In genomic region chr14:49171867-49172581, GRCm38 (mm10) we compare ENCODE assay signal across 8 mouse cellular contexts. TPM values are rescaled to one million over a fixed set of nuclear protein-coding genes. Genes with fewer than 3 reads are reported as not detected.
DNase-seq lines count a peak whose midpoint lies in the region; ATAC-seq and TF ChIP-seq lines count a peak whose summit lies in the region.

Gene Naa30 (plus strand): TSS chr14:49172226.

- no peaks in the 10 kb centered on the region for H3K36me3 ChIP-seq in embryonic facial prominence, embryonic 15.5 days
- no peaks in the 10 kb centered on the region; the same call in 1 of the 2 replicates for H3K36me3 ChIP-seq in kidney, embryonic 14.5 days (ENCODE audit: control insufficient read depth, insufficient read depth, low read length)
- no peaks in the 10 kb centered on the region for H3K36me3 ChIP-seq in limb, embryonic 15.5 days

- no peaks in the 10 kb centered on the region for H3K27me3 ChIP-seq in embryonic facial prominence, embryonic 15.5 days
- no peaks in the 10 kb centered on the region for H3K27me3 ChIP-seq in kidney, embryonic 14.5 days (ENCODE audit: control insufficient read depth, insufficient read depth, low read length)
- H3K27me3 ChIP-seq in limb, embryonic 15.5 days: no peaks in the 10 kb centered on the region

- H3K9me3 ChIP-seq in embryonic facial prominence, embryonic 15.5 days (replicated peaks): no peaks in the 10 kb centered on the region
- H3K9me3 ChIP-seq in kidney, embryonic 14.5 days (ENCODE audit: control insufficient read depth, low read length): no peaks in the 10 kb centered on the region
- H3K9me3 ChIP-seq in limb, embryonic 15.5 days: no peaks in the 10 kb centered on the region

- peak within 1 kb of the TSS; percentile 81 for H3K9ac ChIP-seq in embryonic facial prominence, embryonic 15.5 days
- H3K9ac ChIP-seq in kidney, embryonic 14.5 days (ENCODE audit: low read depth, low read length): peak within 1 kb of the TSS; percentile 95
- H3K9ac ChIP-seq in limb, embryonic 15.5 days: peak within 1 kb of the TSS; percentile 91

- peak within 1 kb of the TSS; percentile 74 for H3K4me3 ChIP-seq in bone marrow, adult 2 months (replicated peaks; ENCODE audit: control insufficient read depth, low read depth, low read length)
- H3K4me3 ChIP-seq in embryonic facial prominence, embryonic 15.5 days (replicated peaks): peak within 1 kb of the TSS; percentile 72
- peak within 1 kb of the TSS; percentile 85 for H3K4me3 ChIP-seq in kidney, embryonic 14.5 days (ENCODE audit: low read length)
- peak within 1 kb of the TSS; percentile 95 for H3K4me3 ChIP-seq in limb, embryonic 15.5 days

- H3K27ac ChIP-seq in bone marrow, adult 2 months (ENCODE audit: control insufficient read depth, insufficient read depth, low read depth, low read length, poor library complexity): peak within 1 kb of the TSS; percentile 87
- H3K27ac ChIP-seq in embryonic facial prominence, embryonic 15.5 days (replicated peaks): peak within 1 kb of the TSS; percentile 72
- peak within 1 kb of the TSS; percentile 75 for H3K27ac ChIP-seq in kidney, embryonic 14.5 days (ENCODE audit: low read depth, low read length)
- peak within 1 kb of the TSS; percentile 80 for H3K27ac ChIP-seq in limb, embryonic 15.5 days

- WGBS in bone marrow, adult 2 months: 3% methylated on average over 66 of the region's 86 CpGs
- WGBS in embryonic facial prominence, embryonic 15.5 days: 0% methylated on average over 45 of the region's 86 CpGs
- WGBS in kidney, embryonic 14.5 days: under 1% methylated on average over 49 of the region's 86 CpGs
- under 1% methylated on average over 33 of the region's 86 CpGs for WGBS in limb, embryonic 15.5 days

- peak; percentile 97 for DNase-seq in 416B (ENCODE audit: low read depth)
- DNase-seq in heart, adult 9 months (ENCODE audit: low spot score in 2 of 2): peak; percentile 98 to 99
- peak; percentile 88 to 89 for DNase-seq in monocyte, adult 2 months (ENCODE audit: low read depth in 1 of 2, low spot score in 2 of 2)
- DNase-seq in spleen, postnatal 36 days (ENCODE audit: low spot score in 2 of 2): peak; percentile 98 to 99

- no peak for TF ChIP-seq CTCF in bone marrow, adult 2 months (IDR thresholded peaks at IDR 0.05; ENCODE audit: control insufficient read depth, insufficient read depth, low read length)

- peak; percentile 94 for ATAC-seq in embryonic facial prominence, embryonic 15.5 days (ENCODE audit: insufficient number of reproducible peaks, low FRiP score, low TSS enrichment, low read depth)
- peak; percentile 95 for ATAC-seq in kidney, embryonic 14.5 days (ENCODE audit: low FRiP score, low TSS enrichment)
- ATAC-seq in limb, embryonic 15.5 days (ENCODE audit: insufficient number of reproducible peaks, low FRiP score, low TSS enrichment, low read depth): peak; percentile 93

- TF ChIP-seq POLR2A in bone marrow, adult 2 months (IDR thresholded peaks at IDR 0.05; ENCODE audit: borderline replicate concordance, control insufficient read depth, low read depth, low read length): peak; percentile 70; the same call in 1 of the 2 replicates

- H3K4me1 ChIP-seq in bone marrow, adult 2 months (ENCODE audit: control insufficient read depth, insufficient read depth, low read length): peaks cover 1% of the 10 kb centered on the region; the same call in 1 of the 2 replicates
- peaks cover 24% of the 10 kb centered on the region for H3K4me1 ChIP-seq in embryonic facial prominence, embryonic 15.5 days
- H3K4me1 ChIP-seq in kidney, embryonic 14.5 days (ENCODE audit: control insufficient read depth, insufficient read depth, low read length): peaks cover 13% of the 10 kb centered on the region
- H3K4me1 ChIP-seq in limb, embryonic 15.5 days: peaks cover 20% of the 10 kb centered on the region

- H3K4me2 ChIP-seq in embryonic facial prominence, embryonic 15.5 days (replicated peaks): peak within 1 kb of the TSS; percentile 87
- peak within 1 kb of the TSS; percentile 82 for H3K4me2 ChIP-seq in kidney, embryonic 14.5 days (replicated peaks; ENCODE audit: low read depth, low read length)
- H3K4me2 ChIP-seq in limb, embryonic 15.5 days: peak within 1 kb of the TSS; percentile 85

RNA-seq across cellular contexts. Expression of gene Naa30, which starts in this region (rescaled TPM):
- polyA plus RNA-seq in bone marrow, adult 2 months (2011; ENCODE audit: insufficient read depth, insufficient read length, low replicate concordance, missing spikeins): 8.1 and 13.6 TPM in 2 replicates
- polyA plus RNA-seq in embryonic facial prominence, embryonic 15.5 days (2015; fragmentation: Nextera tagmentation; extraction: Ambion mirVana): 11.0 and 11.1 TPM in 2 replicates
- 13.2 and 16.1 TPM in 2 replicates for polyA plus RNA-seq in kidney, embryonic 14.5 days (2014; fragmentation: Nextera tagmentation; extraction: Ambion mirVana)
- polyA plus RNA-seq in limb, embryonic 15.5 days (2015; fragmentation: Nextera tagmentation; extraction: Ambion mirVana): 8.2 and 10.6 TPM in 2 replicates

Comparison
In these comparisons a context has a peak if more than half of its experiments do, and no peak if none do; other contexts are left out.
1. Peak in every context shown above with its lines: DNase-seq, ATAC-seq, H3K4me3 ChIP-seq and H3K27ac ChIP-seq.